Mouse (Mus musculus): ENCODE measurements around the gene Gm28308. TPM values are rescaled to one million over a fixed set of nuclear protein-coding genes. Genes with fewer than 3 reads are reported as not detected.

The Gm28308 gene
- total and polyA plus RNA-seq, 3 experiments = not detected

GRCm38 (mm10) chr6:52182030-52182429, 31.1 kb downstream of the Gm28308 start:
- H3K4me1 ChIP-seq (ENCODE audit: control insufficient read depth in 1 of 2, insufficient read depth in 2 of 2) = no peaks in the 10 kb centered on the region
- H3K9ac ChIP-seq (ENCODE audit: insufficient read depth, low read depth) = no peak overlapping the region
- H3K4me3 ChIP-seq (replicated peaks in 1 of 3; ENCODE audit: low read depth in 2 of 3, low read length in 2 of 3, poor library complexity in 1 of 3) = no peak overlapping the region
- H3K27ac ChIP-seq (ENCODE audit: insufficient read depth, low read depth) = no peak overlapping the region
- dilution Hi-C loops (cut with MboI; ENCODE audit: extremely low pct_ligation_motif_present, extremely low pct_unique_long_range_greater_than_20kb, low sequenced_read_pairs) = no loop called here
- in situ Hi-C loops (cut with MboI; ENCODE audit: low pct_ligation_motif_present, low pct_unique_long_range_greater_than_20kb, low sequenced_read_pairs) = no loop called here
- H3K36me3 ChIP-seq (replicated peaks in 1 of 2; ENCODE audit: control insufficient read depth in 1 of 2, insufficient read depth in 1 of 2, low read length in 1 of 2) = no peaks in the 10 kb centered on the region
- no peak for TF ChIP-seq NELFE (IDR thresholded peaks at IDR 0.05; ENCODE audit: low read depth, low read length)
- no peak for TF ChIP-seq USF1 (IDR thresholded peaks at IDR 0.05; ENCODE audit: low read depth, low read length)
- TF ChIP-seq ZNF384 (IDR thresholded peaks at IDR 0.05; ENCODE audit: low read depth, low read length) = no peak
- no peak for TF ChIP-seq JUND (conservative IDR thresholded peaks at IDR 0.05; ENCODE audit: low read depth, low read length)
- no peak for TF ChIP-seq ZMIZ1 (IDR thresholded peaks at IDR 0.05; ENCODE audit: low read depth, low read length)
- no peak for TF ChIP-seq MXI1 (IDR thresholded peaks at IDR 0.05; ENCODE audit: low read depth, low read length)
- TF ChIP-seq E2F4 (IDR thresholded peaks at IDR 0.05; ENCODE audit: insufficient replicate concordance, low read depth, low read length) = no peak
- TF ChIP-seq UBTF (IDR thresholded peaks at IDR 0.05; ENCODE audit: low read depth, low read length) = no peak
- TF ChIP-seq ETS1 (conservative IDR thresholded peaks at IDR 0.05; ENCODE audit: low read depth, low read length) = no peak
- no peak for TF ChIP-seq BHLHE40 (IDR thresholded peaks at IDR 0.05; ENCODE audit: low read depth, low read length)
- no peak for TF ChIP-seq POLR2A (IDR thresholded peaks at IDR 0.05; ENCODE audit: low read depth, low read length)
- no peak for TF ChIP-seq RCOR1 (conservative IDR thresholded peaks at IDR 0.05; ENCODE audit: low read depth, low read length)
- TF ChIP-seq GABPA (IDR thresholded peaks at IDR 0.05; ENCODE audit: insufficient replicate concordance, low read depth, low read length) = no peak
- no peak for TF ChIP-seq MEF2A (IDR thresholded peaks at IDR 0.05; ENCODE audit: borderline replicate concordance, low read depth, low read length)
- no peaks in the 10 kb centered on the region for H3K27me3 ChIP-seq (replicated peaks)
- no peak overlapping the region for H3K4me2 ChIP-seq (ENCODE audit: insufficient read depth, low read depth, poor library complexity, severe bottlenecking)
- no peaks in the 10 kb centered on the region for H3K9me3 ChIP-seq (replicated peaks; ENCODE audit: low read length)
- no peaks in the 10 kb centered on the region for H3K79me2 ChIP-seq (replicated peaks; ENCODE audit: control insufficient read depth, extremely low read depth, insufficient read depth, poor library complexity, severe bottlenecking)
- DNase-seq (ENCODE audit: extremely low read depth) = no peak

GRCm38 (mm10) chr6:52180726-52181125, 32.4 kb downstream of the Gm28308 start:
- dilution Hi-C loops (cut with MboI; ENCODE audit: extremely low pct_ligation_motif_present, extremely low pct_unique_long_range_greater_than_20kb, low sequenced_read_pairs) = no loop called here

More at GRCm38 (mm10) chr6:52180726-52181125, 32.4 kb downstream of the Gm28308 start:
- H3K4me2 ChIP-seq (ENCODE audit: insufficient read depth, low read depth, poor library complexity, severe bottlenecking) = no peak overlapping the region
- no peaks in the 10 kb centered on the region for H3K79me2 ChIP-seq (replicated peaks; ENCODE audit: control insufficient read depth, extremely low read depth, insufficient read depth, poor library complexity, severe bottlenecking)
- no peak for DNase-seq (ENCODE audit: extremely low read depth)
- no peak overlapping the region for H3K27ac ChIP-seq (ENCODE audit: insufficient read depth, low read depth)
- no peak overlapping the region for H3K9ac ChIP-seq (ENCODE audit: insufficient read depth, low read depth)
- no peaks in the 10 kb centered on the region for H3K27me3 ChIP-seq (replicated peaks)
- no peaks in the 10 kb centered on the region for H3K9me3 ChIP-seq (replicated peaks; ENCODE audit: low read length)
- no peak overlapping the region for H3K4me3 ChIP-seq (replicated peaks in 1 of 3; ENCODE audit: low read depth in 2 of 3, low read length in 2 of 3, poor library complexity in 1 of 3)
- H3K4me1 ChIP-seq (ENCODE audit: control insufficient read depth in 1 of 2, insufficient read depth in 2 of 2) = no peaks in the 10 kb centered on the region
- in situ Hi-C loops (cut with MboI; ENCODE audit: low pct_ligation_motif_present, low pct_unique_long_range_greater_than_20kb, low sequenced_read_pairs) = no loop called here
- no peak for TF ChIP-seq RAD21 (IDR thresholded peaks at IDR 0.05; ENCODE audit: low read depth, low read length)
- no peak for TF ChIP-seq POLR2AphosphoS2 (IDR thresholded peaks at IDR 0.05; ENCODE audit: low read depth, low read length)
- TF ChIP-seq RCOR1 (conservative IDR thresholded peaks at IDR 0.05; ENCODE audit: low read depth, low read length) = no peak
- no peak for TF ChIP-seq SMC3 (IDR thresholded peaks at IDR 0.05; ENCODE audit: low read depth, low read length)
- TF ChIP-seq NRF1 (IDR thresholded peaks at IDR 0.05; ENCODE audit: low read depth, low read length) = no peak
- no peak for TF ChIP-seq MAX (IDR thresholded peaks at IDR 0.05; ENCODE audit: low read length)
- TF ChIP-seq KAT2A (IDR thresholded peaks at IDR 0.05; ENCODE audit: insufficient replicate concordance, low read length) = no peak
- TF ChIP-seq NELFE (IDR thresholded peaks at IDR 0.05; ENCODE audit: low read depth, low read length) = no peak
- TF ChIP-seq ZMIZ1 (IDR thresholded peaks at IDR 0.05; ENCODE audit: low read depth, low read length) = no peak
- no peak for TF ChIP-seq USF2 (conservative IDR thresholded peaks at IDR 0.05; ENCODE audit: low read depth, low read length)
- no peak for TF ChIP-seq ELF1 (IDR thresholded peaks at IDR 0.05; ENCODE audit: low read depth, low read length)
- no peak for TF ChIP-seq BHLHE40 (IDR thresholded peaks at IDR 0.05; ENCODE audit: low read depth, low read length)
- no peak for TF ChIP-seq ZKSCAN1 (IDR thresholded peaks at IDR 0.05; ENCODE audit: borderline replicate concordance, low read depth, low read length)
- TF ChIP-seq TCF12 (IDR thresholded peaks at IDR 0.05; ENCODE audit: low read depth, low read length) = no peak
- TF ChIP-seq PAX5 (IDR thresholded peaks at IDR 0.05; ENCODE audit: low read length) = no peak
- no peak for TF ChIP-seq ETS1 (conservative IDR thresholded peaks at IDR 0.05; ENCODE audit: low read depth, low read length)
- no peak for TF ChIP-seq POLR2A (IDR thresholded peaks at IDR 0.05; ENCODE audit: low read depth, low read length)
- H3K36me3 ChIP-seq (replicated peaks in 1 of 2; ENCODE audit: control insufficient read depth in 1 of 2, insufficient read depth in 1 of 2, low read length in 1 of 2) = no peaks in the 10 kb centered on the region
